Mouse (Mus musculus): ENCODE measurements around the gene Dtx2. TPM values are rescaled to one million over a fixed set of nuclear protein-coding genes. Genes with fewer than 3 reads are reported as not detected.

Dtx2 gene
- 42.7 and 70.4 TPM in 2 replicates for polyA plus RNA-seq (2012; rRNA removed; ENCODE audit: low replicate concordance)

DNA sequence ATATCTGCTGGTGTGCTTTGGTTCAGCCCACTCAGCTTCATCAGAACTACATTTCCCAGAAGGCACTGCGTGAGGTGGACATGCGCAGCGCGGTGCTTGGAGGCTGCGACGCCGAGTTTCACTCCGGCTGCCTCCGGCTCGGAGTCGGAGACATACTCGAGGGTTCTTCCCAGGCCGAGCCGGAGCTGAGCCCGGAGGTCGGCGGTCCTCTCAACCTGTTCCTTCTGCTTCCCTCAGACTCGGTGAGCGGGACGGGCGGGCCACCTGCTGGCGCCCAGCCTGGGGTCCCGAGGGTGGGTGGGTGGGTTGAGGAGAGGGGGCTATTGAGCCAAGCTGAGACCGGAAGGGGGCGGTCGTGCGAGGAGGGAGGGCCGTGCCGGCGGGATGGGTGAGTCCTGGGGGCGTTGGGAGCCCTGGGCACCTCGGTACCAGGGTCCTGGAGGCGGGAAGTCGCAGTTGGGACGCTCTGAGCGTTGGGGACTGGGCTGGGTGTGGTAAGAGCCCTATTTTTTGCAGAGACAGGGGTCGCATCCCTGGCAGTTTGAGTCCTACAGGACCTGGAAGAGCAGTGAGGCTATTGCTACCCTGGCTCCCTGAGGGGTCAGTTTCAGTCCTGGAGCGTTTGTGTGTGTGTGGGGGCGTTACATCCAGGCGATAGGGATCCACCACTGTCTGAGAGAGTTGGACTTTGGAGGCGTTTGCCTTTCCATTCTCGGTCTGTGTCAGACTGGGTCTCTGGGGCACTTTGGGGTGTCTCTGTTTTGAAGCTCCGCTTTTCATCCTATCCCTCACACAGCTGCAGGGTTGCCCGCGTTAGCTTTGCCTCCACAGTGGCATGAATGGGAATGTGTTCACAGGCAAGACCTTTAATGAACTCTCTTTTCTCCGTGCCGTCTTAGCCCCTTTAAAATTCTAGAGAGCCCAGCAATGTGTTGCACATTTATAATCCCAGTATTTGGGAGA lies at the start of gene Dtx2:
Gene Dtx2 (plus strand): TSS at position 76 of the 963 bp plus-strand sequence.

GRCm38 (mm10) chr5:135974365-135974764 lies 20.2 kb upstream of the Dtx2 start, which contains the start of gene Ssc4d:
Gene Ssc4d (minus strand): TSS chr5:135974531.

DNA sequence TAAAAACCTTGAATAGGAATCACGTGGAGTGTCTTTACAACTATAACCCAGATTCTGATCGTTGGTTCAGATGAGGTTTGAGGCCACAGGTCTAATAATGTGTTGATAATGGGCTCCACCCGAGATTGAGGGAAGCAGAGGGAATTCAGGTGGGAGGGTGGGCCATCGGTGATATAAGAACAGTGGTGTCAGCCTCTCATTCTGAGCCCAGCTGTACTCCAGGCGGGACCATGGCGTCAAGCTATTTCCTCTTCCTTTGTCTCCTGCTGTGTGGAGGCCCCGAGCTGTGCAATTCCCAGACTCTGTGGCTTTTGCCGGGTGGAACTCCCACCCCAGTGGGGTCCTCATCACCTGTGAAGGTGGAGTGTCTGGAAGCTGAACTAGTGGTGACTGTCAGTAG lies 14.7 kb upstream of the Dtx2 start, which contains the start of gene Zp3:
Gene Zp3 (plus strand): TSS at position 196 of the 400 bp plus-strand sequence.

DNA sequence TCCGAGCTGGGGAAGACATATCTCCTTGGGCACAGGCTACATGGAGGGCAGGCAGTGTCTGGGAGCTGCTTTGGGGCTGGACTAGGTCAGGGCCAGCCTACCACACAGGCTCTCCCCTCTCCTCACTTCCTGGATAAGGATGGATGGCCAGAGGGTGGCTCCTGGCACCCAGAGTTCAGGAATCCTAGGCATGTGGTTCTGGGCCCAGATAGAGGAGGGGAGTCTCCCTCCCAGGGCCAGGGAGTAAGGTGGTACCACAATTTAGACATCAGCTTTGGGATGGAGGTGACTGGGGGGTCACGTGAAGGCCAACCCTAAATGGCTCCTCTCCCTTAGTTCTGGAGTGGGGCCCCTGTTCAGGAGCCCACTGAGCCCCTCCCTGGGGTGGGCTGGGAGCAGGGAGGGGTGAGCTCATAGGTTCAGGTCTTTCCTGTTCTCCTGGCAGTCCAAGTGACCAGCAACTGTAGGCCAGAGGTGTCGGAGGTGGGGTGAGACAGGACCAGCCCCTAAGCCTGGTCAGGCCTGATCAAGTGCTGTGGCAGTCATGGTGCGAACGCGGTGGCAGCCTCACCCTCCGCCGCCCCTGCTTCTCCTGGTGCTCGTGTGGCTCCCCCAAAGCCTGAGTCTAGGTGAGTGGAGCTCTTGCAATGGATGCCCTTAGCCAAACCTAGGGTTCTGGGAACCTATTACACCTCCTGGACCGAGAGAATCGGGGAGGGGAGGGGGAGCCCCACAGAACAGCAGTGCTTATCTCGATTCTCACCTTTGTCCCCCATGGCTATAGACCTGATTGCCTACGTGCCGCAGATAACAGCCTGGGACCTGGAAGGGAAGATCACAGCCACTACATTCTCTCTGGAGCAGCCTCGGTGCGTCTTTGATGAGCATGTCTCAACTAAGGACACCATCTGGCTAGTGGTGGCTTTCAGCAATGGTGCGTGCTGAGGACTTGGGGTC lies 43.9 kb downstream of the Dtx2 start, which contains the start of gene Upk3b:
Gene Upk3b (plus strand): TSS at position 239 of the 957 bp plus-strand sequence.

DNA sequence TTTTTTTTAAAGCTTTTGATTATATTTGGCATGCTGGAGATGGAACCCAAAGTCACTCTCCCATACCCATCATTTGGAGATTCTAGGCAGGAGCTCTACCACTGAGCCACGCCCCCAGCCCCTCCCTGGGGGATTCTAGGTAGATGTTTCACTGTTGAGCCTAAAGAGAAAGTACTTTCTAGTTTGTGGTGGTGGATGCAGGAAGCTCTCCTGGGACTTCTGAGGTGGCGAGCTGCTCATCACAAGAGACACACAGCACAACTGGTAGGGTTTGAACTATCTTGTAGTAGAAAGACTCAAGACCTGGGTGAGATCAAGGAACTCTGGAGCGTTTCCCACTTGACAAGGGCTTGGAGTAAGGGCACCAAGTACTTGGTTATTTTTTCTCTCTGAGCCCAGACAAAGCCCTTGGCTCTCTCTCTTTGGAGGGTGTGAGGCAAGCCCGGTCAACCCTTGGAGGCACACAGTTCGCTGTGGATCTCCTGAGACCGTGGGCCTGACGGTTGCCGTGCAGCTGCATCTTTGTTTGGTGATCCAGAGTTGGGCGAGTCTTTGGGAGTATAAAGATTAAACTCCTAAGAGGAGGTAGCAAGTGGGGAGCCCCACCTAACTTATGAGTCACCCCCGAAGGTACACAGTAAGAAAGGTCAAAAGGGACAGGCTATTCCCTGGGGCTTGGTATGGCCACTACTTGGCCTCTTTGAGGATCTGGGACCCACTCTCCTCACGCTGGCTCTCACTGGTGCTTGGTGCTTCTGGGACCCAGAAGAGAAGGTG lies 59.9 kb downstream of the Dtx2 start, which contains the start of gene Upk3bl:
Gene Upk3bl (plus strand): TSS at position 192 of the 777 bp plus-strand sequence.

Other genes with a start within 250 kb of the Dtx2 start
- gene Styxl1, start 216.4 kb upstream of the Dtx2 start, polyA plus RNA-seq (2012; rRNA removed; ENCODE audit: low replicate concordance): 0.27 and 0.66 TPM in 2 replicates
- gene Mdh2, start 216.3 kb upstream of the Dtx2 start, polyA plus RNA-seq (2012; rRNA removed; ENCODE audit: low replicate concordance): 808 and 1,108 TPM in 2 replicates
- 0.06 TPM in 1 of 2 replicates, not detected in the other for gene Srrm3, start 187.9 kb upstream of the Dtx2 start, polyA plus RNA-seq (2012; rRNA removed; ENCODE audit: low replicate concordance)
- 278 and 369 TPM in 2 replicates for gene Hspb1, start 106.9 kb upstream of the Dtx2 start, polyA plus RNA-seq (2012; rRNA removed; ENCODE audit: low replicate concordance)
- 172 and 216 TPM in 2 replicates for gene Ywhag, start 60.2 kb upstream of the Dtx2 start, polyA plus RNA-seq (2012; rRNA removed; ENCODE audit: low replicate concordance)
- gene Ssc4d, start 20.3 kb upstream of the Dtx2 start, polyA plus RNA-seq (2012; rRNA removed; ENCODE audit: low replicate concordance): 8.7 and 11.4 TPM in 2 replicates
- not detected in 2 replicates for gene Zp3, start 14.7 kb upstream of the Dtx2 start, polyA plus RNA-seq (2012; rRNA removed; ENCODE audit: low replicate concordance)
- 0.10 TPM in 1 of 2 replicates, not detected in the other for gene Upk3b, start 43.7 kb downstream of the Dtx2 start, polyA plus RNA-seq (2012; rRNA removed; ENCODE audit: low replicate concordance)
- gene Upk3bl, start 59.7 kb downstream of the Dtx2 start, polyA plus RNA-seq (2012; rRNA removed; ENCODE audit: low replicate concordance): not detected in 2 replicates
- 33.3 and 41.5 TPM in 2 replicates for gene Rasa4, start 89.1 kb downstream of the Dtx2 start, polyA plus RNA-seq (2012; rRNA removed; ENCODE audit: low replicate concordance)
- 32.0 and 57.2 TPM in 2 replicates for gene Polr2j, start 121.8 kb downstream of the Dtx2 start, polyA plus RNA-seq (2012; rRNA removed; ENCODE audit: low replicate concordance)
- gene Lrwd1, start 141.3 kb downstream of the Dtx2 start, polyA plus RNA-seq (2012; rRNA removed; ENCODE audit: low replicate concordance): 30.5 and 45.7 TPM in 2 replicates
- gene Alkbh4, start 141.3 kb downstream of the Dtx2 start, polyA plus RNA-seq (2012; rRNA removed; ENCODE audit: low replicate concordance): 22.8 and 32.0 TPM in 2 replicates
- gene Orai2, start 175.9 kb downstream of the Dtx2 start, polyA plus RNA-seq (2012; rRNA removed; ENCODE audit: low replicate concordance): 57.2 and 121 TPM in 2 replicates
- gene Prkrip1, start 204.2 kb downstream of the Dtx2 start, polyA plus RNA-seq (2012; rRNA removed; ENCODE audit: low replicate concordance): 6.7 and 9.3 TPM in 2 replicates